Mouse (Mus musculus) embryonic facial prominence, embryonic 15.5 days (tissue): ENCODE measurements around the gene Dennd6a. TPM values are rescaled to one million over a fixed set of nuclear protein-coding genes. Genes with fewer than 3 reads are reported as not detected.
"Not testable (repeated sequence)": the region's sequence is repeated elsewhere in the genome, so short reads cannot be mapped to it uniquely, and the experiment has no call there.

Experiments
- ATAC-seq: fragments of 200-750 bp; cut with Nextera tagmentation; 2 replicates; pipeline ENCODE4 v1.8.0; 2017; ENCODE audit warnings: low read depth, moderate TSS enrichment; ENCODE audit not compliant: insufficient number of reproducible peaks, low FRiP score, low TSS enrichment
- H3K27ac ChIP-seq: fragments of 300-500 bp; sonication (generic); replicated peaks from 2 replicates; pipeline ENCODE4 v1.5.1; 2015; ENCODE audit warnings: mild to moderate bottlenecking, inconsistent platforms
- H3K27me3 ChIP-seq: fragments of 300-500 bp; sonication (generic); 2 replicates; pipeline ENCODE4 v1.6.1; 2015; ENCODE audit warnings: inconsistent platforms
- H3K36me3 ChIP-seq: fragments of 300-500 bp; sonication (generic); 2 replicates; pipeline ENCODE4 v1.6.1; 2015; ENCODE audit warnings: mild to moderate bottlenecking, inconsistent platforms
- H3K4me1 ChIP-seq: fragments of 300-500 bp; sonication (generic); 2 replicates; pipeline ENCODE4 v1.6.1; 2015; ENCODE audit warnings: inconsistent platforms
- H3K4me2 ChIP-seq: fragments of 300-500 bp; sonication (generic); replicated peaks from 2 replicates; pipeline ENCODE4 v1.6.1; 2015; ENCODE audit warnings: mild to moderate bottlenecking, inconsistent platforms
- H3K4me3 ChIP-seq: fragments of 300-500 bp; sonication (generic); replicated peaks from 2 replicates; pipeline ENCODE4 v1.5.1; 2015; ENCODE audit warnings: mild to moderate bottlenecking, inconsistent platforms
- H3K9ac ChIP-seq: fragments of 300-500 bp; sonication (generic); 2 replicates; pipeline ENCODE4 v1.6.1; 2015; ENCODE audit warnings: inconsistent platforms
- H3K9me3 ChIP-seq: fragments of 300-500 bp; sonication (generic); replicated peaks from 2 replicates; pipeline ENCODE4 v1.6.1; 2016; ENCODE audit warnings: inconsistent platforms
- WGBS: fragments of 180-500 bp; shearing (Covaris S2); methylation state at CpG from one replicate; pipeline ENCODE4 v1.1.7; 2015; 5-methylcytosine and 5-hydroxymethylcytosine counted together
- microRNA-seq: library from miRNA; unstranded; fragments of <30 nt; microRNA quantifications from one replicate; pipeline ENCODE4, GENCODE M21; 2016; ENCODE audit warnings: borderline number of aligned reads
- polyA plus RNA-seq: library from polyadenylated mRNA; unstranded; fragments of >200 nt; fragmentation: Nextera tagmentation; extraction: Ambion mirVana; gene quantifications from 2 replicates; pipeline ENCODE4 v1.2.1, GENCODE M21; 2015

Dennd6a gene
- polyA plus RNA-seq, 1 experiment from 2014 or later: 28.3 TPM

GRCm38 (mm10) chr14:26670964-26671363, 97.3 kb downstream of the Dennd6a start:
- Histone ChIP-seq H3K27me3 (no peaks in the 10 kb centered on the region; the same call in 1 of the 2 replicates), H3K4me2 (no peak overlapping the region), H3K4me3 (no peak overlapping the region), H3K27ac (no peak overlapping the region), H3K36me3 (peaks cover 2% of the 10 kb centered on the region; the same call in 1 of the 2 replicates), H3K9me3 (no peaks in the 10 kb centered on the region), H3K4me1 (peaks cover 27% of the 10 kb centered on the region), H3K9ac (no peak overlapping the region)
- no peak for ATAC-seq

GRCm38 (mm10) chr14:26671870-26672615, 98.4 kb downstream of the Dennd6a start:
- not testable (repeated sequence) for H3K4me2 ChIP-seq, H3K4me3 ChIP-seq, H3K9me3 ChIP-seq, H3K9ac ChIP-seq, H3K36me3 ChIP-seq, H3K27ac ChIP-seq, H3K27me3 ChIP-seq, ATAC-seq
- 61% methylated on average over 17 of the region's 17 CpGs for WGBS
- peaks cover 20% of the 10 kb centered on the region for H3K4me1 ChIP-seq

- ATAC-seq: not testable (repeated sequence)
Observed at GRCm38 (mm10) chr14:26674476-26675169, 101.0 kb downstream of the Dennd6a start.

GRCm38 (mm10) chr14:26675371-26675770, 101.7 kb downstream of the Dennd6a start:
- H3K4me1 ChIP-seq: peaks cover 6% of the 10 kb centered on the region
- H3K4me3 ChIP-seq: no peak overlapping the region
- H3K36me3 ChIP-seq: no peaks in the 10 kb centered on the region
- H3K9me3 ChIP-seq: no peaks in the 10 kb centered on the region
- H3K9ac ChIP-seq: no peak overlapping the region
- no peak for ATAC-seq
- no peak overlapping the region for H3K27ac ChIP-seq
- no peaks in the 10 kb centered on the region; the same call in 1 of the 2 replicates for H3K27me3 ChIP-seq
- no peak overlapping the region for H3K4me2 ChIP-seq
- WGBS: 22% methylated on average over 12 of the region's 12 CpGs

More at GRCm38 (mm10) chr14:26674476-26675169, 101.0 kb downstream of the Dennd6a start:
- not testable (repeated sequence) for H3K9me3 ChIP-seq, H3K4me3 ChIP-seq, H3K9ac ChIP-seq, H3K27me3 ChIP-seq, H3K4me2 ChIP-seq, H3K27ac ChIP-seq, H3K4me1 ChIP-seq, H3K36me3 ChIP-seq
- 55% methylated on average over 2 of the region's 2 CpGs for WGBS

- H3K4me3 ChIP-seq: no peak overlapping the region
- no peaks in the 10 kb centered on the region; the same call in 1 of the 2 replicates for H3K27me3 ChIP-seq
- no peaks in the 10 kb centered on the region for H3K9me3 ChIP-seq
- 0 out of 2 replicates have a peak, but pooled peaks cover 3% of the 10 kb centered on the region for H3K4me1 ChIP-seq
- H3K9ac ChIP-seq: no peak overlapping the region
- H3K4me2 ChIP-seq: no peak overlapping the region
- ATAC-seq: no peak
- H3K27ac ChIP-seq: no peak overlapping the region
- WGBS: 72% methylated on average over 5 of the region's 5 CpGs
- no peaks in the 10 kb centered on the region for H3K36me3 ChIP-seq
Observed at GRCm38 (mm10) chr14:26675791-26676190, 102.1 kb downstream of the Dennd6a start.

Small RNA genes within 50 kb of the gene (microRNA-seq; reads per million reads assigned to microRNA genes)
- not detected for gene Mir7672

Other genes starting within 250 kb of the Dennd6a start
- 19.5 and 21.5 TPM in 2 replicates for gene Slmap, start 38.9 kb upstream of the Dennd6a start, polyA plus RNA-seq
- gene Arf4, start 64.2 kb downstream of the Dennd6a start, polyA plus RNA-seq: 641 and 642 TPM in 2 replicates
- gene Pde12, start 96.0 kb downstream of the Dennd6a start, polyA plus RNA-seq: 10.1 and 10.7 TPM in 2 replicates
- 0.67 and 1.0 TPM in 2 replicates for gene Dnah12, start 119.4 kb downstream of the Dennd6a start, polyA plus RNA-seq